Mouse (Mus musculus) ES-E14 (cell line): ENCODE results near the gene Ak8.

ENCODE experiments used
- CHD2 ChIP-seq: IDR thresholded peaks from 2 replicates; pipeline ENCODE4 v1.6.1; 2014; ENCODE audit warnings: mild to moderate bottlenecking, low read depth, low read length, inconsistent platforms
- HCFC1 ChIP-seq: IDR thresholded peaks from 2 replicates; pipeline ENCODE4 v1.6.1; 2012; ENCODE audit warnings: low read length, inconsistent platforms, borderline replicate concordance; ENCODE audit not compliant: insufficient read depth
- MAFK ChIP-seq: IDR thresholded peaks from 2 replicates; pipeline ENCODE4 v1.6.1; 2014; ENCODE audit warnings: mild to moderate bottlenecking, low read depth, low read length, inconsistent platforms; ENCODE audit not compliant: insufficient read depth
- ZNF384 ChIP-seq: IDR thresholded peaks from 2 replicates; pipeline ENCODE4 v1.6.1; 2012; ENCODE audit warnings: low read depth, low read length, inconsistent platforms

DNA sequence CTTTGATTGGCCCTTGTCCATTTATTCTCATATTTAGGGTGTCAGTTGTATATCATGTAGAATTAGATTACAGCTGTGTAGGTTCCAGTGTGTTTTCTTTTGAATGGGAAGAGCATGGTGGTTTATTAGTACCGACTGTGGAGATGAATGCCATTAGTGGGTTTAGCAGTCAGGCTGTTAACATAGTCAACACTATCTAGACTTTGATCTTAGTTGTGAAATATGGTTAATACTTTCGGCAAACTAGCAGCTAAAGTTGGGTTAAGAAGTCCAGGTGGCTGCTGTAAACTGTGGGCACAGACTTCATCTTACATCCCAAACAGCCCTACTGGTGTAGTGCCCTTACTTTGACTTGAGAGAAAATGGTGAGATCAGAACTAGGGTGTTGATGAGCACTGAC, 148.9 kb downstream of the Ak8 start:
- TF ChIP-seq HCFC1 (no peak), CHD2 (no peak), MAFK (no peak), ZNF384 (no peak)
